Mouse (Mus musculus) CD4-positive naive resting alpha-beta T cell, adult 76 days (primary cell): Measurements from ENCODE around the gene 1700029I15Rik. TPM values are rescaled to one million over a fixed set of nuclear protein-coding genes. Genes with fewer than 3 reads are reported as not detected.

Source experiments
- total RNA-seq: library from RNA; stranded (reverse); gene quantifications from one replicate; pipeline ENCODE4 v1.2.4, GENCODE M21; 2023

Gene 1700029I15Rik
- 8.1 TPM for total RNA-seq

GRCm38 (mm10) chr2:92381901-92382588 is at the start of gene 1700029I15Rik:
TSS of gene 1700029I15Rik (plus strand) at chr2:92382538.

GRCm38 (mm10) chr2:92374514-92374913 is 7.8 kb upstream of the 1700029I15Rik start, which contains the start of the genes Pex16 and Large2:
TSS of gene Pex16 (plus strand) at chr2:92374676.
TSS of gene Large2 (minus strand) at chr2:92374869.

GRCm38 (mm10) chr2:92401091-92401561 is 18.8 kb downstream of the 1700029I15Rik start, which contains the start of gene Mapk8ip1:
TSS of gene Mapk8ip1 (minus strand) at chr2:92401263.

GRCm38 (mm10) chr2:92433578-92434374 is 51.4 kb downstream of the 1700029I15Rik start, which contains the start of gene Cry2:
TSS of gene Cry2 (minus strand) at chr2:92434043.

Other genes with a start within 250 kb of the 1700029I15Rik start
- 34.2 TPM for gene Pex16, start 7.9 kb upstream of the 1700029I15Rik start, total RNA-seq
- gene Large2, start 7.7 kb upstream of the 1700029I15Rik start, total RNA-seq, result not detected
- gene Mapk8ip1, start 18.7 kb downstream of the 1700029I15Rik start, total RNA-seq, result 0.76 TPM
- gene Cry2, start 51.5 kb downstream of the 1700029I15Rik start, total RNA-seq, result 39.9 TPM
- 20.5 TPM for gene Slc35c1, start 78.0 kb downstream of the 1700029I15Rik start, total RNA-seq
- gene Chst1, start 217.2 kb downstream of the 1700029I15Rik start, total RNA-seq, result 0.35 TPM